Mouse (Mus musculus) myocyte (in vitro differentiated cells): ENCODE measurements at regions not wholly inside any gene's neighbourhood (a gene's known extent, or its start where the extent isn't known, plus 50 kb on each side); places are given as distances from the start of the nearest gene placed in this dataset.

Source experiments
- H3K27me3 ChIP-seq: one replicate; pipeline ENCODE4 v1.6.1; 2011; ENCODE audit not compliant: control insufficient read depth, insufficient read depth, insufficient read length
- H3K36me3 ChIP-seq: one replicate; pipeline ENCODE4 v1.6.1; 2011; ENCODE audit not compliant: control insufficient read depth, insufficient read depth
- H3K4me2 ChIP-seq: one replicate; pipeline ENCODE4 v1.6.1; 2011; ENCODE audit warnings: low read depth, control low read depth
- H3K4me3 ChIP-seq: one replicate; pipeline ENCODE4 v1.5.1; 2011; ENCODE audit warnings: mild to moderate bottlenecking, control low read depth, moderate library complexity
- H3K79me2 ChIP-seq: one replicate; pipeline ENCODE4 v1.6.1; 2011; ENCODE audit not compliant: control insufficient read depth, insufficient read depth
- H3ac ChIP-seq: one replicate; pipeline ENCODE4 v1.6.1; 2011; ENCODE audit not compliant: control insufficient read depth, insufficient read length
- CEBPB ChIP-seq: IDR thresholded peaks from 2 replicates; pipeline ENCODE4 v1.6.1; 2011; ENCODE audit warnings: mild to moderate bottlenecking, moderate library complexity; ENCODE audit not compliant: poor library complexity, insufficient read depth, severe bottlenecking
- E2F4 ChIP-seq: IDR thresholded peaks from one replicate; pipeline ENCODE4 v1.6.1; 2011; ENCODE audit warnings: mild to moderate bottlenecking, control low read depth, moderate library complexity; ENCODE audit not compliant: insufficient read depth
- MAX ChIP-seq: IDR thresholded peaks from one replicate; pipeline ENCODE4 v1.6.1; 2011; ENCODE audit warnings: low read depth, mild to moderate bottlenecking, control low read depth
- MYOD1 ChIP-seq, 3 experiments: IDR thresholded peaks; one replicate each; pipeline ENCODE4 v1.6.1; 2011; ENCODE audit warnings: control low read depth in 2 of 3, low read depth in 2 of 3, mild to moderate bottlenecking in 2 of 3, moderate library complexity in 1 of 3; ENCODE audit not compliant: insufficient read length in 2 of 3, control insufficient read depth in 1 of 3
- MYOG ChIP-seq, 3 experiments: IDR thresholded peaks; one replicate each; pipeline ENCODE4 v1.6.1; 2011; ENCODE audit warnings: control low read depth in 2 of 3, low read depth in 2 of 3, mild to moderate bottlenecking in 2 of 3; ENCODE audit not compliant: insufficient read length in 2 of 3, control insufficient read depth in 1 of 3, insufficient read depth in 1 of 3
- POLR2A ChIP-seq: IDR thresholded peaks from one replicate; pipeline ENCODE4 v1.6.1; 2011; ENCODE audit warnings: low read depth, mild to moderate bottlenecking, control low read depth, moderate library complexity; ENCODE audit not compliant: insufficient read length
- POLR2AphosphoS2 ChIP-seq: IDR thresholded peaks from one replicate; pipeline ENCODE4 v1.6.1; 2011; ENCODE audit warnings: low read depth, control low read depth; ENCODE audit not compliant: insufficient read length
- REST ChIP-seq: IDR thresholded peaks from one replicate; pipeline ENCODE4 v1.6.1; 2011; ENCODE audit warnings: mild to moderate bottlenecking, control low read depth, moderate library complexity; ENCODE audit not compliant: insufficient read depth, insufficient read length
- SRF ChIP-seq: IDR thresholded peaks from one replicate; pipeline ENCODE4 v1.6.1; 2011; ENCODE audit warnings: low read depth; ENCODE audit not compliant: control insufficient read depth, insufficient read length
- TCF12 ChIP-seq: IDR thresholded peaks from one replicate; pipeline ENCODE4 v1.6.1; 2011; ENCODE audit warnings: mild to moderate bottlenecking, control low read depth; ENCODE audit not compliant: poor library complexity, insufficient read depth, severe bottlenecking
- TCF3 ChIP-seq: IDR thresholded peaks from one replicate; pipeline ENCODE4 v1.6.1; 2011; ENCODE audit warnings: low read depth, control low read depth; ENCODE audit not compliant: insufficient read length
- USF1 ChIP-seq: IDR thresholded peaks from one replicate; pipeline ENCODE4 v1.6.1; 2011; ENCODE audit warnings: low read depth, mild to moderate bottlenecking, control low read depth, moderate library complexity

DNA sequence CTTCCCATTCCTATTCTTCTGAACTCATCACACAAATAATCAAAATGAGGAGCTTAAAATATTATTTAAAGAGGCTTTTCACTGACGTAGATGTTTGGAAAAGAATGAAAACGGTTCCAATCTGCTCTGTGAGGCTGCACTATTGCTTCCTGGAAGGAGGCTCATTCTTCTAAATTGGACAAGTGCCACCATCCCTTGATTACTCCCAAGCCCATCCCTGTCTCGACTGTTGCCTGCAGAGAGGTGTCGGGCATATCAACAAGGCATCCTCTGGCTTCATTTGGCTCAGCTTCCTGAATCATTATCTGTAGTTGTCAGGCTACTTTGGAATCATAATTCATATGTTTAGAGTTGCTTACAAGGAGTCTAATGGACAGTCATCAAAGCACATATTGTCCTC, 425.3 kb downstream of the Irx1 start:
- H3K79me2 ChIP-seq, result no peaks in the 10 kb centered on the region
- H3ac ChIP-seq, result no peak overlapping the region
- TF ChIP-seq MAX, result no peak
- no peak for TF ChIP-seq CEBPB
- no peak for TF ChIP-seq TCF3
- TF ChIP-seq POLR2AphosphoS2, result no peak
- no peak for TF ChIP-seq POLR2A
- no peak for TF ChIP-seq USF1
- no peak for TF ChIP-seq SRF
- no peak for TF ChIP-seq TCF12
- no peak for TF ChIP-seq REST
- TF ChIP-seq E2F4, result no peak
- TF ChIP-seq MYOD1 (IDR thresholded peaks at IDR 0.05; ENCODE audit: control insufficient read depth in 1 of 3, insufficient read length in 2 of 3, low read depth in 2 of 3), result no peak
- no peak for TF ChIP-seq MYOG (IDR thresholded peaks at IDR 0.05; ENCODE audit: control insufficient read depth in 1 of 3, insufficient read depth in 1 of 3, insufficient read length in 2 of 3, low read depth in 2 of 3)
- no peak overlapping the region for H3K4me2 ChIP-seq
- no peaks in the 10 kb centered on the region for H3K36me3 ChIP-seq
- H3K27me3 ChIP-seq, result no peaks in the 10 kb centered on the region
- H3K4me3 ChIP-seq, result no peak overlapping the region

DNA sequence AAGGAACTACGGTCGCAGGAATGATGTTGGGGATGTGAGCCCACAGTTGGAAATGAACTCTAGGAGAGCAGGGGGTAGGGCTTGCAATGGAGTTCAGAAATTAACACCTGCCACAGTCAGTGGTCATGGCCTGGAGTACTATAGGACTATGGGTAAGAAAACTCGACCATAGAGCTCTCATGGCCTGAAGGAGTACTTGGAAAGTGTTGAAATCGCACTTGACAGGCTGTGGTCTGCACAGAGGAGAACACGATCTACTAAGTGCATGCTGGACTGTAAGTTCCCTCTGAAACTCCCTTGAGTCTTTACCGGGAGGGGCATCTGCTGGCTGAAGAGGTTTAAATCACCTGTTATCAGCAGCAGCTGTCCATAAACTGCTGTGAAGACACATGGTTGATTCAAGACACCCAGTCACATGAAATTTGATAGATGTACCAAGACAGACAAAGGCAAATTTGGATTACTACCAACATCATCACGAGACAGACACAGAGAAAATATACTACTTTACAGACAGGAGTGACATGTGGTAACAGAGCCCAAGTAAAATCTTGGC, 430.6 kb downstream of the Irx1 start:
- no peaks in the 10 kb centered on the region for H3K79me2 ChIP-seq
- TF ChIP-seq MYOG (IDR thresholded peaks at IDR 0.05; ENCODE audit: control insufficient read depth in 1 of 3, insufficient read depth in 1 of 3, insufficient read length in 2 of 3, low read depth in 2 of 3) (peak in 1 of 3 experiments; percentile 64), TCF12 (peak; percentile 61), E2F4 (no peak), MYOD1 (IDR thresholded peaks at IDR 0.05; ENCODE audit: control insufficient read depth in 1 of 3, insufficient read length in 2 of 3, low read depth in 2 of 3) (peak; percentile 16 to 70 (median 33)), TCF3 (peak; percentile 9), REST (no peak)
- H3K27me3 ChIP-seq, result no peaks in the 10 kb centered on the region
- no peak overlapping the region for H3K4me2 ChIP-seq
- no peak overlapping the region for H3ac ChIP-seq
- H3K4me3 ChIP-seq, result no peak overlapping the region
- H3K36me3 ChIP-seq, result no peaks in the 10 kb centered on the region

DNA sequence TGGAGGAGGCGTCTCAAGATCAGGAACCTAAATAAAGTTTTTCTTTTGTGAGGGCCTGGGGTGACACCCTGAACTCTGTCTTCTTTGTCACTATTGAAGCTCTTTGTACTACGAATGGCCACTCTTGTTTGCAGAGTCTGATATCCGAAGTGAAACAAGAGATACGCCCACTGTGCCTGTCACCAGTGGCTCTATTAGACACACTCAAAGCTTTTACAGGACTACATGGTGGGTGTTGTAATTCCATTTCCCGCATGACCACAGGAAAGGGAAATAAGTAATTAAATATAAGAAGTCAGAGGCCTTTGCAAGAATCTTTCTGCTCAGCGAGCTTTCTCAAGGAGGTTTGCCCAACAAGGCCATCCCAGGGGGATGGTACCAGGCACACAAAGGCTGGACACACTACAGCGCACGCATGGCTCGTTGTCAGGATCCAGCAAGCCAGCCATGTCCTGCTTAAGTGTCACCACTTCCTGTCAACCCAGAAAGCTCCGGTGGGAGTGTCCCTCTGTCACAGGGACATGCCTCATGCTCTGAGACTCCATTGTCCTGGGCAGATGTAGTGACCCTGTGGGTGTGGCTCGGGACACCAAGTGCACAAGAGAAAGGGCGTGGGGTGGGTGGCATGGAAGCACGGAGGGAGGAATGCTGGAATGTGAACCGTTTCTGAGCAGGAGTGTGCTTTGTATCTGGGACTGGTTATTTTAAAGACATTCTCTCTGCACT, 434.0 kb downstream of the Irx1 start:
- no peaks in the 10 kb centered on the region for H3K27me3 ChIP-seq
- no peak overlapping the region for H3K4me2 ChIP-seq
- H3K36me3 ChIP-seq, result no peaks in the 10 kb centered on the region
- no peaks in the 10 kb centered on the region for H3K79me2 ChIP-seq
- H3K4me3 ChIP-seq, result no peak overlapping the region
- H3ac ChIP-seq, result no peak overlapping the region
- no peak for TF ChIP-seq E2F4

DNA sequence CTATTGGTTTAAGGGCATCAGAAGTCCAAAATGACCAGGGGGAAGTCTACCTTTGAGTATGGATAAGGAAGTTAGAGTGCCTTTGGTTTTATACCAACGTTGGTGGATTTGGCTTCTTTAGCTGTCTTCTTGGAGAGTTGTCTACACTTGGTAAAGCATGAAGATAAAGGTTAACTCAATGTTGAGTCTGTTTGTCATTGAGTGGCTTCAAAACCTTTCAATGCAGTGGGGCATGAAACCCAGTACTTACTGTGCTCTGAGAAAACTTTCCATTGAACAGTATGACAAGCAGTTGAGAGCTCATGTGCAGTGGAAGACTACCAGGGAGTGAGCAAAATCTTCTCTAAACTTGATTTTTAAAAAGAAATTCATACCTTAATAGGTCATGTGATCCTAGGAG, 445.7 kb downstream of the Irx1 start:
- H3K4me2 ChIP-seq, result no peak overlapping the region
- H3ac ChIP-seq, result no peak overlapping the region
- no peaks in the 10 kb centered on the region for H3K79me2 ChIP-seq
- TF ChIP-seq USF1, result no peak
- no peak for TF ChIP-seq TCF12
- TF ChIP-seq CEBPB, result no peak
- no peak for TF ChIP-seq E2F4
- no peak for TF ChIP-seq REST
- no peak for TF ChIP-seq MYOD1 (IDR thresholded peaks at IDR 0.05; ENCODE audit: control insufficient read depth in 1 of 3, insufficient read length in 2 of 3, low read depth in 2 of 3)
- TF ChIP-seq POLR2A, result no peak
- TF ChIP-seq TCF3, result no peak
- TF ChIP-seq POLR2AphosphoS2, result no peak
- no peak for TF ChIP-seq MYOG (IDR thresholded peaks at IDR 0.05; ENCODE audit: control insufficient read depth in 1 of 3, insufficient read depth in 1 of 3, insufficient read length in 2 of 3, low read depth in 2 of 3)
- TF ChIP-seq SRF, result no peak
- TF ChIP-seq MAX, result no peak
- no peaks in the 10 kb centered on the region for H3K27me3 ChIP-seq
- no peak overlapping the region for H3K4me3 ChIP-seq
- H3K36me3 ChIP-seq, result no peaks in the 10 kb centered on the region

DNA sequence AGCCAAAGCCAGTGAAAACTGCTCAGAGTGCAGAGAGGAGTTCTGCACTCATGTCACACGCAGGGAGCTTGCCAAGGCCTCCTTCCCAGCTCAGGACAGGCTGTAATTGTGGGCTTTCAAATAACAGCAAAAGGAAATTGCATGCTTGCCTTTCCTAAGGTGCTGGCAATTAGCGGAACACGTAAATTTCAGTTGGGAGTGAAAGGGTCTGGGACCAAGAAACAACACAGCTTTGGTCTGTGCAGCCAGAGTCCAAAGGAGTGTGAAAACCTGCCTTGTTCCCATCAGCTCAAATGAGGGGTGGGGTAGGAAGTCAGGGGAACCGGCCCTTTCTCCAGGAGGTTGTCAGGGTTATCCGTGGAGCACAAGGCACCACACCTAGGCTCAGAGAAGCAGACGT, 450.3 kb downstream of the Irx1 start:
- TF ChIP-seq POLR2A (no peak), POLR2AphosphoS2 (no peak), REST (no peak)
- Histone ChIP-seq H3K27me3 (no peaks in the 10 kb centered on the region), H3ac (no peak overlapping the region), H3K36me3 (no peaks in the 10 kb centered on the region), H3K4me2 (no peak overlapping the region), H3K79me2 (no peaks in the 10 kb centered on the region), H3K4me3 (no peak overlapping the region)
